Comparison of ENCODE assay signal across 22 mouse cellular contexts in genomic region chr7:97351792-97352513, GRCm38 (mm10). TPM values are rescaled to one million over a fixed set of nuclear protein-coding genes. Genes with fewer than 3 reads are reported as not detected.
DNase-seq lines count a peak whose midpoint lies in the region; ATAC-seq lines count a peak whose summit lies in the region.
"Had no signal": no experiment of that assay in that cellular context is flagged by ENCODE, and none has a peak within 500 bp of the region (broad histone marks: within the 10 kb centered on the region; RNA-seq: fewer than 3 reads in every experiment).

No protein-coding gene starts in this region.

- ATAC-seq in heart, embryonic 11.5 days (replicated peaks; ENCODE audit: insufficient number of reproducible peaks, low FRiP score, low TSS enrichment) = no peak
- ATAC-seq: hindbrain, embryonic 16.5 days; inflammation-experienced regulatory T-cells, adult 6 months; intestine, postnatal 0 days had no signal

- peaks cover 3% of the 10 kb centered on the region for H3K36me3 ChIP-seq in heart, embryonic 11.5 days (ENCODE audit: control insufficient read depth, insufficient read depth, low read length)
- H3K36me3 ChIP-seq: forebrain, embryonic 10.5 days had no signal

- no peak overlapping the region for H3K4me3 ChIP-seq in heart, embryonic 11.5 days (ENCODE audit: low read depth, low read length)
- H3K4me3 ChIP-seq: embryonic facial prominence, embryonic 15.5 days; erythroblast, embryonic 14.5 days; forebrain, embryonic 10.5 days; heart, adult 2 months; hindbrain, embryonic 12.5 days had no signal

- no peaks in the 10 kb centered on the region for H3K27me3 ChIP-seq in heart, embryonic 11.5 days (ENCODE audit: control insufficient read depth, insufficient read depth, low read length)
- H3K27me3 ChIP-seq: embryonic facial prominence, embryonic 15.5 days; hindbrain, embryonic 12.5 days had no signal

- no peaks in the 10 kb centered on the region for H3K9me3 ChIP-seq in heart, embryonic 11.5 days (replicated peaks; ENCODE audit: control insufficient read depth, low read length)
- H3K9me3 ChIP-seq: embryonic facial prominence, embryonic 15.5 days; forebrain, embryonic 10.5 days; hindbrain, embryonic 12.5 days had no signal

- no peak overlapping the region for H3K27ac ChIP-seq in heart, embryonic 11.5 days (ENCODE audit: low read depth, low read length)
- H3K27ac ChIP-seq: embryonic facial prominence, embryonic 15.5 days; forebrain, embryonic 10.5 days; heart, adult 2 months; hindbrain, embryonic 12.5 days had no signal

- no peak overlapping the region for H3K9ac ChIP-seq in heart, embryonic 11.5 days (ENCODE audit: low read depth, low read length)
- H3K9ac ChIP-seq: embryonic facial prominence, embryonic 15.5 days; hindbrain, embryonic 12.5 days had no signal

- peak; percentile 36 to 53 for DNase-seq in cerebellum, postnatal 10 days
- no peak for DNase-seq in cerebellum, adult 11 months
- peak; percentile 88 for DNase-seq in heart, adult 11 months
- DNase-seq in urinary bladder, adult 2 months (ENCODE audit: low spot score) = peak; percentile 13
- DNase-seq in urinary bladder, postnatal 25 days (ENCODE audit: low spot score) = no peak
- no peak for DNase-seq in lung, postnatal 25 days (ENCODE audit: low spot score)
- DNase-seq: adrenal gland, postnatal 14 days; cerebellum, adult 9-11 months; embryo, embryonic 11 days; gastrocnemius, postnatal 10 days; heart, postnatal 10 days; heart, postnatal 4 days; kidney, adult 8-10 months had no signal

- H3K4me2 ChIP-seq in heart, embryonic 11.5 days = no peak overlapping the region
- H3K4me2 ChIP-seq: embryonic facial prominence, embryonic 15.5 days; hindbrain, embryonic 12.5 days had no signal

- H3K4me1 ChIP-seq in heart, embryonic 11.5 days (ENCODE audit: control insufficient read depth, insufficient read depth, low read length) = peaks cover 8% of the 10 kb centered on the region; the same call in 1 of the 2 replicates
- H3K4me1 ChIP-seq: embryonic facial prominence, embryonic 15.5 days had no signal

- 79% methylated on average over 11 of the region's 11 CpGs for WGBS in heart, embryonic 11.5 days (ENCODE audit: insufficient replicate concordance)

RNA-seq across cellular contexts. Expression of gene Alg8, which starts 19.5 kb away (rescaled TPM):
- 35.1 and 39.2 TPM in 2 replicates for polyA plus RNA-seq in heart, embryonic 11.5 days (2014; fragmentation: Nextera tagmentation; extraction: Ambion mirVana)
- 11.0 and 14.4 TPM in 2 replicates for polyA plus RNA-seq in urinary bladder, adult 2 months (2012; rRNA removed)

RNA-seq across cellular contexts. Expression of gene Kctd21, which starts 19.8 kb away (rescaled TPM):
- 3.6 and 3.8 TPM in 2 replicates for polyA plus RNA-seq in heart, embryonic 11.5 days (2014; fragmentation: Nextera tagmentation; extraction: Ambion mirVana)
- 9.2 TPM in 2 replicates for polyA plus RNA-seq in urinary bladder, adult 2 months (2012; rRNA removed)
- polyA plus RNA-seq: erythroblast, embryonic 14.5 days had no signal

RNA-seq across cellular contexts. Expression of gene Usp35, which starts 20.1 kb away (rescaled TPM):
- 1.3 and 1.7 TPM in 2 replicates for polyA plus RNA-seq in heart, embryonic 11.5 days (2014; fragmentation: Nextera tagmentation; extraction: Ambion mirVana)
- 7.5 and 9.3 TPM in 2 replicates for polyA plus RNA-seq in urinary bladder, adult 2 months (2012; rRNA removed)

RNA-seq across cellular contexts. Expression of gene Ndufc2, which starts 47.9 kb away (rescaled TPM):
- 502 and 505 TPM in 2 replicates for polyA plus RNA-seq in heart, embryonic 11.5 days (2014; fragmentation: Nextera tagmentation; extraction: Ambion mirVana)
- 148 and 154 TPM in 2 replicates for polyA plus RNA-seq in urinary bladder, adult 2 months (2012; rRNA removed)

Comparison
In these comparisons a context has a peak if more than half of its experiments do, and no peak if none do; other contexts are left out.
1. DNase-seq: peak in cerebellum, postnatal 10 days (2 of 2), heart, adult 11 months (single experiment) and urinary bladder, adult 2 months (single experiment); none in cerebellum, adult 11 months (single experiment), urinary bladder, postnatal 25 days (single experiment) and lung, postnatal 25 days (single experiment).